Mouse (Mus musculus): Measurements from ENCODE around the gene Prkd3. TPM values are rescaled to one million over a fixed set of nuclear protein-coding genes. Genes with fewer than 3 reads are reported as not detected.
A peak's percentile ranks its signal among the peaks of the same experiment; 100 is the strongest.

Gene Prkd3
- polyA plus RNA-seq, 1 experiment = 12.3 TPM

DNA sequence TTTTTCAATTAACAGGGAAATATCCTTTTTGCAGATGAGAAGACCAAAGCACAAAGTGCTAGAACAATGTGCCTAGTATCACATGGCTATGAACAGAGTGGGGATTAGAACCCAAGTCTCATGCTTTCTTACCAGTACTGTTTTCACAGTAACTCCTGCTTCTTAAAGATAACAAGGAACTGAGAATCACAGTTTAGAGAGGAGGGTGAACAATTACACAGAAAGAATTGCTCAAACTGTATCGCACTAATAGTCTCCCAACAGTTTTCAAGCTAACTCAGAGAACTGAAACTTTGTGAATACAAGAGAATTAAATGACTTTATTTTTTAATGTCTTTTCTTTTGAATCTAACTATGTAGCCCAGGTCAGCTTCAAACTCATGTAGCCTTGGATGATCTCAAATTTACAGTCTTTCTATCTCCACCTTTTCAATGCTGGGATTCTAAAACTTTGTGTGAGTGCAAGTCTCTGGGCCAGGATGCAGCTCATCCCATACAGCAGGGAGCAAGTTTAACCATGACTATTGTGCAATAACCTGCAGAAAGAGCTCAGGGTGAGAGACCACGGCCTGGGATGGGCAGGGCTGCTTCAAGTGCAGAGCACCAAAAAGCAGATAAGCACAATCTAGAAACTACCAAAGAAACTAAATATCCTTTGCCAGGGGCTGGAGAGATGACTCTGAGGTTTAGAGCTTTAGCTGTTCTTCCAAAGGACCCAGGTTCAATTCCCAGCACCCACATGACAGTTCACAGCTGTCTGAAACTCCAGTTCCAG, 5.5 kb downstream of the Prkd3 start:
- no peak overlapping the region for H3K4me3 ChIP-seq (ENCODE audit: insufficient read depth, low read length)
- TF ChIP-seq POLR2A (IDR thresholded peaks at IDR 0.05; ENCODE audit: extremely low read depth, insufficient read depth, low read length) (no peak), CTCF (IDR thresholded peaks at IDR 0.05; ENCODE audit: extremely low read depth, insufficient read depth, low read length) (no peak)
- no peaks in the 10 kb centered on the region for H3K4me1 ChIP-seq (ENCODE audit: control insufficient read depth, insufficient read depth, low read length)
- H3K27ac ChIP-seq (ENCODE audit: insufficient read depth, low read length) = no peak overlapping the region

GRCm38 (mm10) chr17:79013625-79014024, 7.0 kb downstream of the Prkd3 start:
- H3K4me3 ChIP-seq (ENCODE audit: insufficient read depth, low read length) = no peak overlapping the region
- TF ChIP-seq CTCF (IDR thresholded peaks at IDR 0.05; ENCODE audit: extremely low read depth, insufficient read depth, low read length) (no peak), POLR2A (IDR thresholded peaks at IDR 0.05; ENCODE audit: extremely low read depth, insufficient read depth, low read length) (no peak)
- no peaks in the 10 kb centered on the region for H3K4me1 ChIP-seq (ENCODE audit: control insufficient read depth, insufficient read depth, low read length)
- H3K27ac ChIP-seq (ENCODE audit: insufficient read depth, low read length) = no peak overlapping the region

DNA sequence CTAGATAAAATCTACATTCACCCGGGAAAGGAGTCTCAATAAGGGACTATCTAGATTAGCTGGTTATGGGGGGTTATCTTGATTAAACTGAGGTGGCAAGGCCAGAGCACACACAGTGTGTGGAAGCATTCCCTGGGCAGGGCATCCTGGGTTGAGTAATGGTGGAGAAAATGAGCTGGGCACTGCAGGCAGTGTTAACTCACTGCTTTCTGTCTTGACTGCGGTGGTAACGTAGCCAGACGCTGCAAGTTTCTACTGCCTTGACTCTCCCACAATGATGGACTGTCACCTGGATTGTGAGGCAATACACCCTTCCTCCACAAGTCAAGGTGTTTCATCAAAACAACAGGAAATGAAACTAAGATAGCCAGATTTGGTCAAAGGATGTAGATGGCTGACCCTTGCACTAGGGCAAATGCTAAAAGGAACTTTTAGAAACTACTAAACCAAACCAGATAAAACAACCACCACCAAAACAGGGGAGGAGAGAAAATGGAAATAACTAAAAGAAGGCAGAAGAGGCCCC, 20.8 kb downstream of the Prkd3 start:
- H3K4me1 ChIP-seq (ENCODE audit: control insufficient read depth, insufficient read depth, low read length) = no peaks in the 10 kb centered on the region
- TF ChIP-seq CTCF (IDR thresholded peaks at IDR 0.05; ENCODE audit: extremely low read depth, insufficient read depth, low read length) = no peak
- TF ChIP-seq POLR2A (IDR thresholded peaks at IDR 0.05; ENCODE audit: extremely low read depth, insufficient read depth, low read length) = no peak
- no peak overlapping the region for H3K4me3 ChIP-seq (ENCODE audit: insufficient read depth, low read length)
- no peak overlapping the region for H3K27ac ChIP-seq (ENCODE audit: insufficient read depth, low read length)

GRCm38 (mm10) chr17:78999189-78999588, 21.4 kb downstream of the Prkd3 start:
- Histone ChIP-seq H3K4me1 (ENCODE audit: control insufficient read depth, insufficient read depth, low read length) (no peaks in the 10 kb centered on the region), H3K4me3 (ENCODE audit: insufficient read depth, low read length) (no peak overlapping the region), H3K27ac (ENCODE audit: insufficient read depth, low read length) (no peak overlapping the region)
- TF ChIP-seq CTCF (IDR thresholded peaks at IDR 0.05; ENCODE audit: extremely low read depth, insufficient read depth, low read length) (no peak), POLR2A (IDR thresholded peaks at IDR 0.05; ENCODE audit: extremely low read depth, insufficient read depth, low read length) (no peak)

DNA sequence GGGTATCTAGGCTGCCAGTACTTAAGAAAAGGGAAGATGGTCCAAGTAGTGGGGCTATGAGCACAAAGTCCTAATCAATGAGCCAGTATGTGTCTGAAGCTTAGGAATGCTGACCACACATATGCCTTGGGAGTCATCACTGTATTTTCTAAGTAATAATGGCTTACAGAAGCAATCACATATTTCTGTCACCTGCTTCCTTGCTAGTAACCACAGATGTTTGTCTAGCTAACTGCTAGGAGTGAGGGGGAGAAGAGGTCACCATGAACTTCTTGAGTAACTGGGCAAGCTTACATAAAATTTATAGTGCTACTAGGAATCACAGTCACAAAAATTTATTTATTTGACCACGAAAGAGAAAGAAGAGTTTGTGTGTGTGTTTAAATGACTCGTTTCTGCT, 22.5 kb downstream of the Prkd3 start:
- TF ChIP-seq CTCF (IDR thresholded peaks at IDR 0.05; ENCODE audit: extremely low read depth, insufficient read depth, low read length) = no peak
- no peak for TF ChIP-seq POLR2A (IDR thresholded peaks at IDR 0.05; ENCODE audit: extremely low read depth, insufficient read depth, low read length)
- Histone ChIP-seq H3K4me1 (ENCODE audit: control insufficient read depth, insufficient read depth, low read length) (no peaks in the 10 kb centered on the region), H3K27ac (ENCODE audit: insufficient read depth, low read length) (no peak overlapping the region), H3K4me3 (ENCODE audit: insufficient read depth, low read length) (no peak overlapping the region)

GRCm38 (mm10) chr17:78994931-78995820, 25.4 kb downstream of the Prkd3 start:
- peak overlapping the region; percentile 77 for H3K27ac ChIP-seq (ENCODE audit: insufficient read depth, low read length)
- no peak overlapping the region for H3K4me3 ChIP-seq (ENCODE audit: insufficient read depth, low read length)
- H3K4me1 ChIP-seq (ENCODE audit: control insufficient read depth, insufficient read depth, low read length) = no peaks in the 10 kb centered on the region
- TF ChIP-seq POLR2A (IDR thresholded peaks at IDR 0.05; ENCODE audit: extremely low read depth, insufficient read depth, low read length) = no peak
- TF ChIP-seq CTCF (IDR thresholded peaks at IDR 0.05; ENCODE audit: extremely low read depth, insufficient read depth, low read length) = no peak

- Histone ChIP-seq H3K27ac (ENCODE audit: insufficient read depth, low read length) (peak overlapping the region; percentile 96), H3K4me3 (ENCODE audit: insufficient read depth, low read length) (no peak overlapping the region), H3K4me1 (ENCODE audit: control insufficient read depth, insufficient read depth, low read length) (no peaks in the 10 kb centered on the region)
- TF ChIP-seq POLR2A (IDR thresholded peaks at IDR 0.05; ENCODE audit: extremely low read depth, insufficient read depth, low read length) (no peak), CTCF (IDR thresholded peaks at IDR 0.05; ENCODE audit: extremely low read depth, insufficient read depth, low read length) (no peak)
These were observed 26.2 kb downstream of the Prkd3 start for GRCm38 (mm10) chr17:78994382-78994781.

DNA sequence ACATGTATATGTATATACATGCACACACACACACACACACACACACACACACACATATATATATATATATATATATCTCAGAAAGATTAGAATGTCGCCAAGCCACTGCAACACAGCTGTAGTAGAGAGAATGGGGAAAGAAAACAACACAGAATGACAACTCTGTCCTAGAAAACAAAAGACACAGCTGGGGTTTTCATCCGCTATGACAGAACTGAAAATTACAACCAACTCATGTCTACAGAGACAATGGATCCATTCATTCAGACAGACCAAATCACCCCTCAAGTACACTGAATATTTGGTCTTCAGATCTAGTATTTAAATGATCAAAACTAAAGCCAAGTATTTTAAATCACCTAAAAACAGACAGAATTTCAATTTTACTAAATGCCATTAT, 26.9 kb downstream of the Prkd3 start:
- no peak overlapping the region for H3K27ac ChIP-seq (ENCODE audit: insufficient read depth, low read length)
- no peak overlapping the region for H3K4me3 ChIP-seq (ENCODE audit: insufficient read depth, low read length)
- no peak for TF ChIP-seq POLR2A (IDR thresholded peaks at IDR 0.05; ENCODE audit: extremely low read depth, insufficient read depth, low read length)
- TF ChIP-seq CTCF (IDR thresholded peaks at IDR 0.05; ENCODE audit: extremely low read depth, insufficient read depth, low read length) = no peak
- H3K4me1 ChIP-seq (ENCODE audit: control insufficient read depth, insufficient read depth, low read length) = no peaks in the 10 kb centered on the region

GRCm38 (mm10) chr17:78992303-78993027, 28.2 kb downstream of the Prkd3 start:
- Histone ChIP-seq H3K27ac (ENCODE audit: insufficient read depth, low read length) (no peak overlapping the region), H3K4me3 (ENCODE audit: insufficient read depth, low read length) (no peak overlapping the region), H3K4me1 (ENCODE audit: control insufficient read depth, insufficient read depth, low read length) (no peaks in the 10 kb centered on the region)
- TF ChIP-seq CTCF (IDR thresholded peaks at IDR 0.05; ENCODE audit: extremely low read depth, insufficient read depth, low read length) (no peak), POLR2A (IDR thresholded peaks at IDR 0.05; ENCODE audit: extremely low read depth, insufficient read depth, low read length) (no peak)
